Mouse (Mus musculus) cerebellum, adult 2 months (tissue): Measurements from ENCODE around the gene Lyrm4. TPM values are rescaled to one million over a fixed set of nuclear protein-coding genes. Genes with fewer than 3 reads are reported as not detected.

Source experiments
- DNase-seq, 2 experiments: peaks; one replicate each; pipeline ENCODE4 v3.0.0; 2021
- H3K27ac ChIP-seq: fragments of 200-500 bp; 2 replicates; pipeline ENCODE4 v1.5.1; 2012; ENCODE audit warnings: low read length, control low read depth, inconsistent platforms; ENCODE audit not compliant: insufficient read depth
- H3K27me3 ChIP-seq: fragments of 200-500 bp; 2 replicates; pipeline ENCODE4 v1.6.1; 2012; ENCODE audit warnings: inconsistent platforms, mild to moderate bottlenecking, low read length, moderate library complexity; ENCODE audit not compliant: control insufficient read depth, insufficient read depth
- H3K4me1 ChIP-seq: fragments of 200-500 bp; 2 replicates; pipeline ENCODE4 v1.6.1; 2011; ENCODE audit warnings: low read length; ENCODE audit not compliant: control insufficient read depth, insufficient read depth
- H3K4me3 ChIP-seq: fragments of 200-500 bp; replicated peaks from 2 replicates; pipeline ENCODE3; 2011; ENCODE audit warnings: mild to moderate bottlenecking, low read depth, low read length, control low read depth; ENCODE audit not compliant: insufficient read depth
- CTCF ChIP-seq: fragments of 200-500 bp; IDR thresholded peaks from 2 replicates; pipeline ENCODE4 v1.5.1; 2011; ENCODE audit warnings: low read depth, mild to moderate bottlenecking, control low read depth, low read length, moderate library complexity, borderline replicate concordance; ENCODE audit not compliant: insufficient read depth
- POLR2A ChIP-seq: fragments of 200-500 bp; IDR thresholded peaks from 2 replicates; pipeline ENCODE4 v1.6.1; 2011; ENCODE audit warnings: low read length, control low read depth, borderline replicate concordance; ENCODE audit not compliant: insufficient read depth
- WGBS: fragments of 180-500 bp; shearing (Covaris S2); methylation state at CpG from one replicate; pipeline ENCODE4 v1.1.7; 2018; 5-methylcytosine and 5-hydroxymethylcytosine counted together
- polyA plus RNA-seq: library from polyadenylated mRNA; depleted of rRNA; stranded (reverse); fragments of >200 nt; gene quantifications from 2 replicates; pipeline ENCODE4 v1.2.3, GENCODE M21; 2012

Lyrm4 gene
- polyA plus RNA-seq, 1 experiment: 13.2 TPM

DNA sequence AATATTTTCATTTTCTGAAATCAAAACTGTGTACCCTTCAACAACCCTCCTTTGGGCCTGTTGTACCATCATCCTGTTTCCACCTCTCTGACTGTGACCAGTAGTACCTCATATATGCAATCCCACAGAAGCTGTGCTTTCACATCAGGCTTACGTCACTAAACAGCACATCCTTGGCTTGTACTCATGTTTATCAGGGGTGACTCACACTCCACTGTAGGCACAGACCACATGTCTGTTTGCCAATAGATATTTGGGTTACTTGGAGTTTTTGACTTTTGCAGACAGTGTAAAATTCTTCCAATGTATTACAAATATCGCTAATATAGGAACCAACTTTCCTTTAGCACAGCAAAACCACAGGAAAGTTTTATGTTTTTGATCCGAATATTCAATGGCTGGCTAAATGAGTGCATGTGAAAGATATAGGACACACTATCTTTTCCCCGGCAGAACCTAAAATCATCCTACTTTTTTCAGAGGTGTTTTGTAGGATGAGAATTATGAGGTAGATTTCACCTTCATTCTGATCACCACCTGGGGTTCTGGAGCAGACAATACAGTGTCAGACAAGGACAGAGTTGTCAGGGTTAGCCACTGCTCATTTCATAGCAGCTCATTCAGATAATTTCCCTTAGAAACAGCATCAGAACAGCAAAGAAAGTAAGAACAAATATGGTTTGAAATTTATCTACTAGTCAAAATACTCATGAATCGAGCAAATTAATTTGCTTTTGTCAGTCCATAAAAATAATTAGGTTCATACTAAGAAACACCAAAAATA lies 30.5 kb downstream of the Lyrm4 start:
- Histone ChIP-seq H3K27me3 (no peaks in the 10 kb centered on the region), H3K27ac (no peak overlapping the region), H3K4me1 (no peaks in the 10 kb centered on the region), H3K4me3 (no peak overlapping the region)
- DNase-seq: no peak
- 89% methylated on average over 5 of the region's 5 CpGs for WGBS
- TF ChIP-seq POLR2A: no peak
- no peak for TF ChIP-seq CTCF

- Histone ChIP-seq H3K27ac (no peak overlapping the region), H3K4me1 (no peaks in the 10 kb centered on the region), H3K4me3 (no peak overlapping the region), H3K27me3 (no peaks in the 10 kb centered on the region)
- TF ChIP-seq CTCF (no peak), POLR2A (no peak)
- no peak for DNase-seq
- 63% methylated on average over 3 of the region's 3 CpGs for WGBS
Measured at GRCm38 (mm10) chr13:36085971-36086370, 31.4 kb downstream of the Lyrm4 start.

DNA sequence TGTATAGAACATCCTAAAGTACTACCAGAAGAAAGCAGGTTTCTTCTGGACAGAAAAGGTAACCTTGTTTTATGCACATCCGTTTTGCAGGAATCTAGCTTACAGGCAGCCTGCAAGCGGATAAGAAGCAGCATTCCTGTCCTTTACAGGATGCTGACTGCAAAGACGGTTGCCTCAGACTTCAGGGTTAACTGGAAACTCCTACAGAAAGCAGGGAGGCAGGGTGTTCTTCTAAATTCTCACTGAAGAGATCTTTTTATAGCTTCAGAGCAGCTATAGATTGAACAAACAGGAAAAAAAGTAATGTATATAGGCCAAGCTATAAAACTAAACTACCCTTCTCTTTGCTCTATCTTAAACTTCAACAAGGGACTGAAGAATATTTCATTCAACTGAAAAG lies 32.6 kb downstream of the Lyrm4 start:
- no peak for DNase-seq
- no peak for TF ChIP-seq CTCF
- TF ChIP-seq POLR2A: no peak
- no peak overlapping the region for H3K4me3 ChIP-seq
- H3K27me3 ChIP-seq: no peaks in the 10 kb centered on the region
- H3K27ac ChIP-seq: no peak overlapping the region
- 93% methylated on average over 3 of the region's 3 CpGs for WGBS
- H3K4me1 ChIP-seq: no peaks in the 10 kb centered on the region

DNA sequence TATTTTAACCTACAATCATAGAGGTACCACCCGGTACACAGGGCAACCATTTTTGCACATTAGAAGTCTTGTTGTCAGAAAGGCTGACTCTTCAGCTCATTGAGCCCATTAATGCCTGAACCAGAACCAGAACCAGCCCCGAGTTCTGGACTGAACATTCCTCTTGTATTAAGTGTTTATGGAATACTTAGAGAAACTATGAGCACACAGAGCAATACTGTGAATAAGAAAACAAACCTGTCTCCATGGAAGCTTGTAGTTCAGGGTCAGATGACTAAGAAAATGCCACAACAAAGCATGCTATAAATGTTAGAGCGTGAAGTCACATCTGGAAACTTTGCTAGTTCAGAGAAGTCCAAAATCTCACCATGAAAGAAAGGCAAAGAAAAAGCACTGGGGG lies 35.7 kb downstream of the Lyrm4 start:
- no peak for DNase-seq
- 93% methylated on average over 3 of the region's 3 CpGs for WGBS
- no peak for TF ChIP-seq CTCF
- no peak for TF ChIP-seq POLR2A
- H3K4me1 ChIP-seq: no peaks in the 10 kb centered on the region
- H3K27me3 ChIP-seq: no peaks in the 10 kb centered on the region
- no peak overlapping the region for H3K4me3 ChIP-seq
- no peak overlapping the region for H3K27ac ChIP-seq

DNA sequence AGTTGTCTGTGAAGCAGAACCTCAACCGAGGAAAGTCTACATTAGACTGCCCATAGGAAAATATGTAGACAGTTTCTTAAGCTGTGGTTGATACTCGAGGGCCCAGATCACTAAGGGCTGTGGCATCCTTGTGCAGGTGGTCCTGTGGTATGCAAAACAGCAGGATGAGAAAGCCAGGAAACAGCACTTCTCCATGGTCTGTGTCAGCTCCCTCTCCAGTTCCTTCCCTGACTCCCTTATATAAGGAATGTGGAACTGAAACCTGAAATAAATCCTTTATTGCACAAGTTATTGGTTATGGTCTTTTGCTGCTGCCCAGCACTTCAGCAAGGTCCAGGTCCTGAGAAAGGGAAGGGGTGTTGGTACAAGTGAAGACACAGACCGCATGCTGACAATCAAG lies 42.8 kb downstream of the Lyrm4 start:
- Histone ChIP-seq H3K27me3 (no peaks in the 10 kb centered on the region), H3K4me1 (no peaks in the 10 kb centered on the region), H3K4me3 (no peak overlapping the region), H3K27ac (no peak overlapping the region)
- TF ChIP-seq POLR2A (no peak), CTCF (no peak)
- WGBS: 91% methylated on average over 3 of the region's 3 CpGs
- DNase-seq: no peak

DNA sequence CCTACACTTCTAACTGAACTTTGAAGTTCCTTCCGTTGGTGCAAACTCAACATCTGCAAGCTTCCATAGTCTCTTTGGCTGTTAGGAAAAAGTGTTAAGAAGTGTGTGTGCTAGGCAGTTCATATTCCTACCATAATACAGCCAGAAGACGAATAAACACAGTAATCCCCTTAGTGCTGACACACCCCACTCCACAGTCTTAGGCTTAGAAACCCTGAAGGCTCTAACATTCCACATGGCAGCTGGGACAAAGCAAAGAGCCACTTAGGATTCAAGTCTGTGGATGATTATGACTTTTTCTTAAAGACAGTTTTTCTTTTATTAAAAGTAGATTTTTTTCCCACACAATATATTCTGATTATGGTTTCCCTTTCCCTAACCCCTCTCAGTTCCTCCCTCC lies 50.6 kb downstream of the Lyrm4 start:
- Histone ChIP-seq H3K4me3 (no peak overlapping the region), H3K27me3 (no peaks in the 10 kb centered on the region), H3K4me1 (no peaks in the 10 kb centered on the region), H3K27ac (no peak overlapping the region)
- no peak for TF ChIP-seq CTCF
- TF ChIP-seq POLR2A: no peak
- 99% methylated on average over 2 of the region's 2 CpGs for WGBS
- DNase-seq: no peak

- Histone ChIP-seq H3K27ac (no peak overlapping the region), H3K4me1 (no peaks in the 10 kb centered on the region), H3K27me3 (no peaks in the 10 kb centered on the region), H3K4me3 (no peak overlapping the region)
- DNase-seq: no peak
- WGBS: 77% methylated on average over 2 of the region's 2 CpGs
- no peak for TF ChIP-seq POLR2A
- no peak for TF ChIP-seq CTCF
Measured at GRCm38 (mm10) chr13:36057489-36057888, 59.8 kb downstream of the Lyrm4 start.

GRCm38 (mm10) chr13:36056925-36057324 lies 60.4 kb downstream of the Lyrm4 start:
- TF ChIP-seq CTCF: no peak
- no peak for TF ChIP-seq POLR2A
- Histone ChIP-seq H3K27ac (no peak overlapping the region), H3K4me1 (no peaks in the 10 kb centered on the region), H3K4me3 (no peak overlapping the region), H3K27me3 (no peaks in the 10 kb centered on the region)
- no peak for DNase-seq
- WGBS: 93% methylated on average over 4 of the region's 4 CpGs
